Mouse (Mus musculus): Measurements from ENCODE around the gene Gm3183. TPM values are rescaled to one million over a fixed set of nuclear protein-coding genes. Genes with fewer than 3 reads are reported as not detected.

Gm3183 gene
- not detected in 2 replicates for polyA plus RNA-seq (2012; ENCODE audit: low replicate concordance)

GRCm38 (mm10) chr5:94865136-94865535, at the start of gene Gm3183:
Gene Gm3183 (plus strand): TSS chr5:94865436.

Other genes starting within 250 kb of the Gm3183 start
- gene Gm3147, start 249.1 kb upstream of the Gm3183 start, polyA plus RNA-seq (2012; ENCODE audit: low replicate concordance), result not detected in 2 replicates
- not detected in 2 replicates for gene Gm6509, start 241.5 kb upstream of the Gm3183 start, polyA plus RNA-seq (2012; ENCODE audit: low replicate concordance)
- not detected in 2 replicates for gene Gm6205, start 217.1 kb upstream of the Gm3183 start, polyA plus RNA-seq (2012; ENCODE audit: low replicate concordance)
- gene Gm6367, start 123.2 kb downstream of the Gm3183 start, polyA plus RNA-seq (2012; ENCODE audit: low replicate concordance), result not detected in 2 replicates
- not detected in 2 replicates for gene Gm7942, start 241.5 kb downstream of the Gm3183 start, polyA plus RNA-seq (2012; ENCODE audit: low replicate concordance)

Measured in leukemia stem cell, adult 10-12 weeks (primary cell).